Mouse (Mus musculus): ENCODE results near the gene Ndufaf2. TPM values are rescaled to one million over a fixed set of nuclear protein-coding genes. Genes with fewer than 3 reads are reported as not detected.

Gene Ndufaf2
- polyA plus RNA-seq (2012; rRNA removed), result 66.6 and 74.0 TPM in 2 replicates

GRCm38 (mm10) chr13:108158465-108159240 is at the start of gene Ndufaf2, which contains the start of gene Ercc8:
Ndufaf2 (minus strand) TSS chr13:108158623.
Ercc8 (plus strand) TSS chr13:108158731.

GRCm38 (mm10) chr13:108044222-108044941 is 114.0 kb downstream of the Ndufaf2 start, which contains the start of gene Smim15:
Smim15 (plus strand) TSS chr13:108044446.

Other genes with a start within 250 kb of the Ndufaf2 start
- 68.5 and 82.4 TPM in 2 replicates for gene Smim15, start 114.2 kb downstream of the Ndufaf2 start, polyA plus RNA-seq (2012; rRNA removed)
- gene Ercc8, start 108 bp upstream of the Ndufaf2 start, polyA plus RNA-seq (2012; rRNA removed), result 12.8 and 20.8 TPM in 2 replicates
- 0.20 and 0.65 TPM in 2 replicates for gene Elovl7, start 55.8 kb upstream of the Ndufaf2 start, polyA plus RNA-seq (2012; rRNA removed)
- gene Depdc1b, start 157.7 kb upstream of the Ndufaf2 start, polyA plus RNA-seq (2012; rRNA removed), result 14.5 and 16.4 TPM in 2 replicates

Data from central nervous system, embryonic 11.5 days (tissue).